Mouse (Mus musculus): ENCODE data around the gene D17H6S53E. TPM values are rescaled to one million over a fixed set of nuclear protein-coding genes. Genes with fewer than 3 reads are reported as not detected.

The D17H6S53E gene
- polyA plus RNA-seq (2011; ENCODE audit: insufficient read depth, insufficient read length, low read depth, missing spikeins): 4.3 and 8.1 TPM in 2 replicates

DNA sequence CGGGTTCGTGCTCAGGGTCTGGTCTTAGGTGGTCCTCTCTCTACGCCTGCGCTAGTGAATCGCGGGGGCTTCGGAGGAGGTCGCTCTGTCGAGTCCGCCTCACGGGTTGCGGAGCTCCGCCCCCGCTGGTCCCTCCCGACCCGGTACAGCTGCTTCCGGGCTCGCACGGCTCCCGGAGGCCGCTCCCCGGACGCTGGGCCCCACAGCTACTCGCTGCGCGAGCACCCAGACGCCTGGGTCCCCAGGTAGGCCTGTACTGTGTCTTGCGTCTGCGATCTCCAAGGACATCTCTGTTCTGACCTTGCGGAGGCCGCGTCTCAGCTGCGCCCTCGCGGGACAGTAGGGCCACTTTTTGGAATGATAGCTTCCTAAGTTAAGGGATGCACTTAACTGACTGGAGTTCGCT, at the start of gene D17H6S53E:
TSS of gene D17H6S53E (plus strand) at position 168 of the 406 bp plus-strand sequence.
- Histone ChIP-seq H3K4me3 (ENCODE audit: low read depth, low read length) (peak within 1 kb of the TSS; percentile 45), H3K9ac (ENCODE audit: low read depth, poor library complexity, severe bottlenecking) (peak within 1 kb of the TSS; percentile 75), H3K4me1 (ENCODE audit: control insufficient read depth, insufficient read depth, low read length) (no peaks in the 10 kb centered on the region), H3K36me3 (ENCODE audit: control insufficient read depth, insufficient read depth, low read length, poor library complexity, severe bottlenecking) (peaks cover 8% of the 10 kb centered on the region), H3K27ac (ENCODE audit: insufficient read depth, low read length) (no peak within 1 kb of the TSS), H3K9me3 (replicated peaks; ENCODE audit: control insufficient read depth, insufficient read depth, low read length, poor library complexity, severe bottlenecking) (no peaks in the 10 kb centered on the region), H3K27me3 (ENCODE audit: control insufficient read depth, insufficient read depth, low read length, poor library complexity, severe bottlenecking) (no peaks in the 10 kb centered on the region)
- TF ChIP-seq POLR2A (IDR thresholded peaks at IDR 0.05; ENCODE audit: insufficient read depth, low read length) (no peak), EP300 (IDR thresholded peaks at IDR 0.05; ENCODE audit: insufficient read depth, low read depth, low read length) (no peak), CTCF (IDR thresholded peaks at IDR 0.05; ENCODE audit: low read depth, low read length) (no peak)

DNA sequence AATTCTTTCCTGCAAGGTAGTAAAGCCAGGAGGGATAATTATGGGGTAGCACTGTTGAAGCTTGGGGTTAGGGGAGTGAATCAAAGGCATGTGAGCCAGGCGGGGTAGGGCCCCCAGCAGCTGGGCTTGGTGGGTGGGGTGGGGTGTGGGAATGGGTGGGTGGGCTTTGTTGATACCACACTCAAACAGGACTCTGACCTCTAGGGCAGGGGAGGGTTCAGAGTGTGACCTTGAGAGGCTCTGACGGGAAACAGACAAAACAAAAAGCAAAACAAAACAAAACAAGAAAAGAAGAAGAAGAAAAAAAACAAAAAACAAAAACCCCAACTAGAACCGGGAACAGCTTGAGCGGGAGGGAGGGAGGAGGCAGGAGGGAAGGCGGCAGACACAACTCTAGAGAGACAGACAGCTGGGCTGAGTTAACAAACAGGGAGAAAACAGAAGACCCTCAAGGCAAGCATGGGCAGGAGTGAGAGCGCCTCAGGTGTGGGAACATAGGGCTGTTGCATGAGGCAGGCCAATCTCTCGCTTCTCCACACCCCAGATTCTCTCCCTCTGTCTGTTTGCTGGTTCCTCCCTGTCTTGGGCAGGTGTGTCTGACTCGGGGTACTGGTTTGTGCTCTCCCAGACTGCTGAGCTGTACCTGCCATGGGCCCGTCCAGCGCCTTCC, 49.5 kb upstream of the D17H6S53E start, which contains the start of gene Ly6g6e:
TSS of gene Ly6g6e (plus strand) at position 396 of the 670 bp plus-strand sequence.
- peak within 1 kb of the TSS; percentile 58 for H3K9ac ChIP-seq (ENCODE audit: low read depth, poor library complexity, severe bottlenecking)
- H3K27me3 ChIP-seq (ENCODE audit: control insufficient read depth, insufficient read depth, low read length, poor library complexity, severe bottlenecking): no peaks in the 10 kb centered on the region
- peaks cover 3% of the 10 kb centered on the region for H3K4me1 ChIP-seq (ENCODE audit: control insufficient read depth, insufficient read depth, low read length)
- no peaks in the 10 kb centered on the region for H3K9me3 ChIP-seq (replicated peaks; ENCODE audit: control insufficient read depth, insufficient read depth, low read length, poor library complexity, severe bottlenecking)
- peak within 1 kb of the TSS; percentile 57 for H3K4me3 ChIP-seq (ENCODE audit: low read depth, low read length)
- peak within 1 kb of the TSS; percentile 85 for H3K27ac ChIP-seq (ENCODE audit: insufficient read depth, low read length)
- TF ChIP-seq POLR2A (IDR thresholded peaks at IDR 0.05; ENCODE audit: insufficient read depth, low read length) (no peak), EP300 (IDR thresholded peaks at IDR 0.05; ENCODE audit: insufficient read depth, low read depth, low read length) (peak; percentile 83)
- no peaks in the 10 kb centered on the region for H3K36me3 ChIP-seq (ENCODE audit: control insufficient read depth, insufficient read depth, low read length, poor library complexity, severe bottlenecking)

DNA sequence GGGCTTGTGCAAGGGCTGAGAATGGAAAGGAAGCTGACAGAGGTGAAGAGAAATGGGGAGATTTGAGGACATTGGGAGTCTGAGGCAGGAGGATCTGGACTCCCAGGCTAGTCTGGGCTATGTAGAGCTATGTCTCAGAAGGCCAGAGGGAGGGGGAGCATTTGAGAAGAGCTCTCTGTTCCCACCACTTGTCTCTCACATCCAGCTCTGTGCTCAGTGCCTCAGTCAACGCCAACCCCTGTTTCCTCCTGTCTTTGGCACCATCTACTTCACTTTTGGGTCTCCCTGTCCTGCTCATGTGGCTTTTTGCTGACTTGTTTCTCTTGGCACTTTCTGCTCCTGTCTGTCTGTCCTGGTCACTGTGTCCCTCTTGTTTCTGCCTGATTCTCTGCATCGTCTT, 48.9 kb upstream of the D17H6S53E start:
- peak overlapping the region; percentile 64 for H3K27ac ChIP-seq (ENCODE audit: insufficient read depth, low read length)
- H3K4me3 ChIP-seq (ENCODE audit: low read depth, low read length): peak overlapping the region; percentile 41
- TF ChIP-seq CTCF (IDR thresholded peaks at IDR 0.05; ENCODE audit: low read depth, low read length): no peak
- no peak for TF ChIP-seq EP300 (IDR thresholded peaks at IDR 0.05; ENCODE audit: insufficient read depth, low read depth, low read length)
- no peak for TF ChIP-seq POLR2A (IDR thresholded peaks at IDR 0.05; ENCODE audit: insufficient read depth, low read length)
- H3K36me3 ChIP-seq (ENCODE audit: control insufficient read depth, insufficient read depth, low read length, poor library complexity, severe bottlenecking): no peaks in the 10 kb centered on the region
- no peaks in the 10 kb centered on the region for H3K27me3 ChIP-seq (ENCODE audit: control insufficient read depth, insufficient read depth, low read length, poor library complexity, severe bottlenecking)
- peak overlapping the region; percentile 58 for H3K9ac ChIP-seq (ENCODE audit: low read depth, poor library complexity, severe bottlenecking)
- peaks cover 2% of the 10 kb centered on the region for H3K4me1 ChIP-seq (ENCODE audit: control insufficient read depth, insufficient read depth, low read length)
- H3K9me3 ChIP-seq (replicated peaks; ENCODE audit: control insufficient read depth, insufficient read depth, low read length, poor library complexity, severe bottlenecking): no peaks in the 10 kb centered on the region

DNA sequence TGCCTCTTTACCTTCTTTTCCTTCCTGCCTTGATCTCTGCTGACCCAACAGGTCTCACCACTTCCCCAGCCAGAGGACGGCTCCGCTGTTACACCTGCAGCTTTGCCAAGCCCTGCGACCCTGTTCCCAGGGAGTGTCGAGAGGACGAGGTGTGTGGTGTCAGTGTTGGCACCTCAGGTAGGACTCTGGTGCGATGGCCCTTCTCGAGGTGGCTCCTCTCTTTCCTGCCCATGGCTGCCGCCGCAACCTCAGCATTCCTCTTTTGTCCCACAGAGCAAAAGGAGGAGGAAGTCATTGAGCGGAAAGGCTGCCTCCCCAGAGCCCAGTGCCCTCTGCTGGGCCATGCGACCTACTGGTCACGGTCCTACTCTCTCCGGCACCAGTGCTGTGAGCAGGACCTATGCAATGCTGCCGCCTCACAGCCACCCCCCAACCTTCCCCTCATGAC, 48.4 kb upstream of the D17H6S53E start, which contains the start of gene Ly6g6d:
TSS of gene Ly6g6d (minus strand) at position 280 of the 448 bp plus-strand sequence.
- Histone ChIP-seq H3K9me3 (replicated peaks; ENCODE audit: control insufficient read depth, insufficient read depth, low read length, poor library complexity, severe bottlenecking) (no peaks in the 10 kb centered on the region), H3K4me3 (ENCODE audit: low read depth, low read length) (peak within 1 kb of the TSS; percentile 57), H3K4me1 (ENCODE audit: control insufficient read depth, insufficient read depth, low read length) (peaks cover 2% of the 10 kb centered on the region), H3K36me3 (ENCODE audit: control insufficient read depth, insufficient read depth, low read length, poor library complexity, severe bottlenecking) (no peaks in the 10 kb centered on the region), H3K27ac (ENCODE audit: insufficient read depth, low read length) (peak within 1 kb of the TSS; percentile 85), H3K27me3 (ENCODE audit: control insufficient read depth, insufficient read depth, low read length, poor library complexity, severe bottlenecking) (no peaks in the 10 kb centered on the region), H3K9ac (ENCODE audit: low read depth, poor library complexity, severe bottlenecking) (peak within 1 kb of the TSS; percentile 58)
- TF ChIP-seq POLR2A (IDR thresholded peaks at IDR 0.05; ENCODE audit: insufficient read depth, low read length): no peak
- peak; percentile 34 for TF ChIP-seq CTCF (IDR thresholded peaks at IDR 0.05; ENCODE audit: low read depth, low read length)

DNA sequence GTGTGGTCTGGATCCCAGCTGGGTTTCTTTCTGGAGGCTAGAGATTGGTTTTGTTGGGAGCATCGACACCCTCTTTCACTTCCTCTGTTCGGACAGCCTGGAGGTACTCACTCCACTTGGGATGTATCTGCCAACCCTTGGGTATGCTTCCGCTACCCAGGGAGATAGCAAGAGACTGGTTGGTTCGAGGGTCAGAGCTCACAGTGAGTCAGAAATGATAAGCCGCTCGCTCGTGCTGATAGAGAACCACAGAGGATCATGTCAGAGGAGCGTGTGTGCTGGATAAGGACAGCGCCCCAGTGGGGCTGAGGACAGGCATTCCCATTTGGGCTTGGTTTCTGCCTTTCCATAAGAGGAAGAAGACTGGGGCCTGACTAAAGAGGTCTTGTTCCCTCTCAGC, 46.4 kb upstream of the D17H6S53E start:
- H3K36me3 ChIP-seq (ENCODE audit: control insufficient read depth, insufficient read depth, low read length, poor library complexity, severe bottlenecking): no peaks in the 10 kb centered on the region
- H3K27ac ChIP-seq (ENCODE audit: insufficient read depth, low read length): no peak overlapping the region
- no peaks in the 10 kb centered on the region for H3K27me3 ChIP-seq (ENCODE audit: control insufficient read depth, insufficient read depth, low read length, poor library complexity, severe bottlenecking)
- H3K4me1 ChIP-seq (ENCODE audit: control insufficient read depth, insufficient read depth, low read length): peaks cover 2% of the 10 kb centered on the region
- no peaks in the 10 kb centered on the region for H3K9me3 ChIP-seq (replicated peaks; ENCODE audit: control insufficient read depth, insufficient read depth, low read length, poor library complexity, severe bottlenecking)
- no peak overlapping the region for H3K4me3 ChIP-seq (ENCODE audit: low read depth, low read length)
- no peak overlapping the region for H3K9ac ChIP-seq (ENCODE audit: low read depth, poor library complexity, severe bottlenecking)
- TF ChIP-seq POLR2A (IDR thresholded peaks at IDR 0.05; ENCODE audit: insufficient read depth, low read length): no peak
- TF ChIP-seq EP300 (IDR thresholded peaks at IDR 0.05; ENCODE audit: insufficient read depth, low read depth, low read length): no peak
- no peak for TF ChIP-seq CTCF (IDR thresholded peaks at IDR 0.05; ENCODE audit: low read depth, low read length)

DNA sequence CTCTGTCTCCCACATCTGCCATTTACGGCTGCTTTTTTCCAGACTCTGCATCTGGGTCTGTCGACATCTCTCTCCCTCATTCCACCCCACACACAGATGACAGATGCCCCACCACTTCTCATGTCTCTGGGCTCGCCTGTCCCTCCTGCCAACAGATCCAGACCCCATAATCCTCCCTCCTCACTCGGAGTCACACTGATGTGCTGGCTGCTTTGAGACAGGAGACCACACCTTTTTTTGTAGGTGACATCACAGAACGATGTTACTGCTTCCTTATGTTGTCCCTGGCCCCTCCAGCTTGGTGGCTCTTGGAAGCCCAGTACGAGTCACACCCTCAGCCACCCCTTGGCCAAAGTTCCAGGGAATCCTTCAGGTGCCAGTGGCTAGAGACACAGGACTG, 45.9 kb upstream of the D17H6S53E start:
- Histone ChIP-seq H3K9ac (ENCODE audit: low read depth, poor library complexity, severe bottlenecking) (no peak overlapping the region), H3K36me3 (ENCODE audit: control insufficient read depth, insufficient read depth, low read length, poor library complexity, severe bottlenecking) (no peaks in the 10 kb centered on the region), H3K27me3 (ENCODE audit: control insufficient read depth, insufficient read depth, low read length, poor library complexity, severe bottlenecking) (no peaks in the 10 kb centered on the region), H3K4me3 (ENCODE audit: low read depth, low read length) (no peak overlapping the region), H3K4me1 (ENCODE audit: control insufficient read depth, insufficient read depth, low read length) (peaks cover 2% of the 10 kb centered on the region), H3K9me3 (replicated peaks; ENCODE audit: control insufficient read depth, insufficient read depth, low read length, poor library complexity, severe bottlenecking) (no peaks in the 10 kb centered on the region), H3K27ac (ENCODE audit: insufficient read depth, low read length) (no peak overlapping the region)
- TF ChIP-seq CTCF (IDR thresholded peaks at IDR 0.05; ENCODE audit: low read depth, low read length) (no peak), POLR2A (IDR thresholded peaks at IDR 0.05; ENCODE audit: insufficient read depth, low read length) (no peak), EP300 (IDR thresholded peaks at IDR 0.05; ENCODE audit: insufficient read depth, low read depth, low read length) (no peak)
